Mouse (Mus musculus): ENCODE results near the gene Neurl1a.

GRCm38 (mm10) chr19:47302191-47302852, 123.7 kb downstream of the Neurl1a start:
- TF ChIP-seq CTCF (IDR thresholded peaks at IDR 0.05; ENCODE audit: low read depth) (no peak), EP300 (IDR thresholded peaks at IDR 0.05; ENCODE audit: low read depth) (no peak)
